Comparison of ENCODE assay signal across 34 mouse cellular contexts in genomic region chr12:24902736-24903135, GRCm38 (mm10).
"Had no signal": no experiment of that assay in that cellular context is flagged by ENCODE, and none has a peak within 500 bp of the region (broad histone marks: within the 10 kb centered on the region; RNA-seq: fewer than 3 reads in every experiment).

No protein-coding gene starts in this region.

- H3K9ac ChIP-seq: heart, embryonic 12.5 days; heart, embryonic 13.5 days; heart, embryonic 15.5 days; hindbrain, embryonic 12.5 days; hindbrain, embryonic 13.5 days; hindbrain, embryonic 14.5 days; hindbrain, embryonic 15.5 days; intestine, embryonic 15.5 days; kidney, embryonic 15.5 days had no signal

- H3K4me1 ChIP-seq: hindbrain, embryonic 15.5 days; intestine, embryonic 15.5 days had no signal

- H3K9me3 ChIP-seq: heart, embryonic 12.5 days; heart, embryonic 13.5 days; heart, embryonic 15.5 days; hindbrain, embryonic 10.5 days; hindbrain, embryonic 12.5 days; hindbrain, embryonic 13.5 days; hindbrain, embryonic 15.5 days; intestine, embryonic 15.5 days; kidney, embryonic 15.5 days had no signal

- H3K4me2 ChIP-seq: heart, embryonic 11.5 days; heart, embryonic 12.5 days; heart, embryonic 13.5 days; heart, embryonic 15.5 days; hindbrain, embryonic 12.5 days; hindbrain, embryonic 13.5 days; hindbrain, embryonic 14.5 days; hindbrain, embryonic 15.5 days; intestine, embryonic 15.5 days; kidney, embryonic 15.5 days had no signal

- H3K27me3 ChIP-seq: heart, embryonic 12.5 days; heart, embryonic 13.5 days; heart, embryonic 15.5 days; hindbrain, embryonic 12.5 days; hindbrain, embryonic 13.5 days; hindbrain, embryonic 15.5 days; intestine, embryonic 15.5 days; kidney, embryonic 15.5 days had no signal

- H3K36me3 ChIP-seq: intestine, embryonic 15.5 days had no signal

- H3K4me3 ChIP-seq: heart, embryonic 12.5 days; heart, embryonic 13.5 days; heart, embryonic 15.5 days; hindbrain, embryonic 10.5 days; hindbrain, embryonic 12.5 days; hindbrain, embryonic 13.5 days; hindbrain, embryonic 15.5 days; intestine, embryonic 15.5 days; kidney, embryonic 15.5 days; layer of hippocampus, adult 2 months; left cerebral cortex, adult 2 months had no signal

- ATAC-seq: hindbrain, embryonic 16.5 days; hindbrain, postnatal 0 days; inflammation-experienced regulatory T-cells, adult 6 months; intestine, embryonic 15.5 days; intestine, embryonic 16.5 days; intestine, postnatal 0 days had no signal

- H3K27ac ChIP-seq: heart, embryonic 13.5 days; heart, embryonic 15.5 days; hindbrain, embryonic 10.5 days; hindbrain, embryonic 12.5 days; hindbrain, embryonic 13.5 days; hindbrain, embryonic 14.5 days; hindbrain, embryonic 15.5 days; hindbrain, postnatal 0 days; intestine, embryonic 15.5 days; kidney, embryonic 15.5 days; kidney, postnatal 0 days; layer of hippocampus, adult 2 months; left cerebral cortex, adult 2 months had no signal

- DNase-seq: heart, postnatal 14 days; heart, postnatal 36 days; heart, postnatal 4 days; kidney, adult 11 months; kidney, adult 18-20 months; kidney, adult 2 months; kidney, adult 8-10 months; kidney, adult 9 months; kidney, postnatal 10 days; kidney, postnatal 14 days; kidney, postnatal 25 days; kidney, postnatal 36 days; kidney, postnatal 4 days; layer of hippocampus, adult 9-11 months; layer of hippocampus, postnatal 36 days had no signal
